Mouse (Mus musculus): ENCODE data around the gene Ptprs.

Gene Ptprs

DNA sequence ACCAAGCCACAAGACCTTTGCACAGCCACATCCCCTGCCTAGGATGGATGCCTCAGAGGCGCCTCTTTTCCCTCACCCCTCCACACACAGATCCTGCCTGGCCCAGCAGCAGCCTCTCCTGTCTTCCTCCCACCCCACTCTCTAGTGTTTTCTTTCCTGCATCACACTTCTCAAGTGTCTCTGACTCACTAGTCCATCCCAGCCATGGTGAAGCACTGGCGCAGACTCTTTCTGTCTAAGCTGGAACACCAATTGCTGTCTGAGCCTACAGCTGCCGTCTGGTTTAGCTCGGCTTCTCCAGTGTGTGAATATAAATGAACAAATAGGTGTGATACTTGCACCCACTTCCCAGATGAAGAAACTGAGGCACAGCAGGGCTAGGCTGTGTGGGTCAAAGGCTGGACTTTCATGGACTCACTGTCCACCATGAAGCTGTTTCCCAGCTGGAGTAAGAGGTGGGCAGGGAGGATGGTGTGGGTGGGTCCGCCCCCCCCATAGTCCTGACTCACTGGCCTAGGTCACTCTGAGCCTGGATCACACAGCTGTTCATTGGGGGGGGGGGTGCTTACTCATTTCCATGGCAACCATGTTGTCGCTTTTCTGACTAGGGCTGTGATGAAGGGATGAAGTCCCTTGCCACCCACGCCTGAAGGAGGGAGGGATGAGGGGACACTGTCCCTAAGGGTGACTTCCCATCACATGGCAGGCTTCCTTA lies 14.3 kb upstream of the Ptprs start:
- DNase-seq (ENCODE audit: low read depth) = no peak

GRCm38 (mm10) chr17:56488028-56488427 lies 11.7 kb upstream of the Ptprs start:
- DNase-seq (ENCODE audit: low read depth) = no peak

- DNase-seq (ENCODE audit: low read depth) = peak; percentile 49
These were observed 11.2 kb upstream of the Ptprs start for GRCm38 (mm10) chr17:56487441-56487888.

DNA sequence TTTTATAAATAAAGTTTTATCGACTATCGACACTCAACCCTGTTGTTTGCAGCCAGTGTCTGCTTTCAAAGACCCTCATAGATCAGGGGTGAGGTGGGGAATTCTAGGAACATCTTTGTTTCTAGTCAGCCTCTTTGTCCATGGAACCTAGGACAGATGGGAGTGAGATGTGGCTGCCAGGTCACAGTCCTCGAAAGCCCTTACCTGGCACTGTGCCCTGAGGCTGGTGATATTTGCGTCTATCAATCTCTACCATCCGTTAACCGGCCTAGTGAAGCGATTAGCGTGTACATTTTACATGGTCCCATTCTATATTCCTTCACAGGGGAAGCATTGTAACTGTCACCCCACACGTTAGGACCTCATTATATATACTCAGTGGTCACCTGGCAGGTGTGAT lies 9.6 kb upstream of the Ptprs start:
- DNase-seq (ENCODE audit: low read depth) = no peak

- no peak for DNase-seq (ENCODE audit: low read depth)
These were observed 8.8 kb upstream of the Ptprs start for GRCm38 (mm10) chr17:56485118-56485517.

- no peak for DNase-seq (ENCODE audit: low read depth)
These were observed 6.4 kb upstream of the Ptprs start for GRCm38 (mm10) chr17:56482671-56483070.

DNA sequence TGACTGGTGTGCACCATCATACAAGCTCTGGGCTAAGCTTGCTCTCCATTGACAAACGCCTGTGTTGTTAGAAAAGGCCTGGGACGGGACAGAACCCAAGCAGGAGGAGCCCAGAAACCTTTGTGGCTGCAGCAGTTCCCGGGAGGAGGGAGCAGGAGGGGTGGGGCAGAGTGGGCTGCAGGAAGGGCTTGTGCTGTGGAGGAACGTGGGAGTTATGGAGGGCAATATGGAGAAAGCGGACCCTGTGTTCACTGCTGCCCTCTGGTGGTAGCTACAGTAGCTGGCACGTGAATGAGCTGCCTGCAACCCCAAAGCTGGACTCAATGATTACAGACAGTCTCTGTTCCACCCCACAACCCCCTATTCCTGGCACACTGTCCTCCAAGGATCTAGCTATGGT lies 3.1 kb upstream of the Ptprs start:
- DNase-seq (ENCODE audit: low read depth) = peak; percentile 47

DNA sequence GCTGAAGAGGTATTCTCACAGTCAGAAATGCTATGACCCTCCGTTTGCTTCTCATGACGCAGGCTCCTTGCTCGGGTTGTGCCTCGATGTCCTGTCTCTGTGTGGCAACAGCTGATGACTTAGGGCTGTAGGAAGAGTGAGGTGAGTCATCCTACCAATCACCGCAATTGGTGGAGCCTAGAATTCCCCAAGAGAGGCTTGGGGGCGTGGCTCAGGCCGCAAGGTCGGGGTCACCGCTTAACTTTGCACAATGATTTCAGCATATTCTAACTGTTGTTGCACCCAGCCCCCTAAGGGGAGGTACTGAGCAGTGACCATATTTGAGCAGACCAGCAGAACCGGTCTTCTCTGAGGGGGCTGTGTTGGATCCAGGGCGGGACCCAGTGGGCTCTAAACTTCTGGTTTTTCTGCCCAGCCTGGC lies 1.9 kb upstream of the Ptprs start:
- DNase-seq (ENCODE audit: low read depth) = peak; percentile 65

- no peak for DNase-seq (ENCODE audit: low read depth)
These were observed 1.0 kb upstream of the Ptprs start for GRCm38 (mm10) chr17:56477191-56477818.

GRCm38 (mm10) chr17:56475584-56476401 lies 490 bp downstream of the Ptprs start:
- no peak for DNase-seq (ENCODE audit: low read depth)

DNA sequence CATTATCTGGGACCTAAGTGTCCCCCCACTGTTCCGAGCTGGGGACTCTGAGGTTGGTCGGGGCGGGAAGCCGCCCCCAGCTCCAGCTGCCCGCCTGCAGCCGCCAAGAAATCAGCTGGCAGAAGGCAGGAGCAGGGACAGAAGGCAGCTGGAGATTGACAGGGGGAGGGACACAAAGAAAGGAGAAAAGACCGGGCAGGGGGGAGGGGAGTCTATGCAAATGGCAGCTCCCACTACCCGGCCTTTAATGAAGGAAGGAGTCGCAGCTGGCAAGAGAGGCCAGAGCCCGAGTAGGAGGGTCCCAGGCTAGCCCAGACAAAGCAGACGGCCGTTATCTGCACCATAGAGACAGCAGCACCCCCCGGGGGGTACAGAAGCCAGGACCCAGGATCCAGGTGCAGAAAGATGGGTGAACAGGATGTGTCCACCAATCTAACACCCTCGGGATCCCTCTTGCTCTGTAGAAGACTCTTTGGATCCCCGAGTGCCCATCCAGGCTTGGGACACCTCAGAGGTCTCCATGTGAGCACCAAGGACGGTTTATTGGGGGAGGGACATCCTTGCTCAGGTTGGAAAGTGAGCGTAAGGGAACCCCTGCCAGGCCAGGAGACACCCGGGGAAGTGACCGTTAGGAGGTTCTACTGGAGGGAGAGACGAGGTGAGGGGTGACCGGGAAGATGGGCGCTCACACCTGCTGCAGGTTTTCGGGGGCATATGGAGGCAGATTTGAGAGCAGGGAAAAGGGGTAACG lies 1.3 kb downstream of the Ptprs start:
- no peak for DNase-seq (ENCODE audit: low read depth)

DNA sequence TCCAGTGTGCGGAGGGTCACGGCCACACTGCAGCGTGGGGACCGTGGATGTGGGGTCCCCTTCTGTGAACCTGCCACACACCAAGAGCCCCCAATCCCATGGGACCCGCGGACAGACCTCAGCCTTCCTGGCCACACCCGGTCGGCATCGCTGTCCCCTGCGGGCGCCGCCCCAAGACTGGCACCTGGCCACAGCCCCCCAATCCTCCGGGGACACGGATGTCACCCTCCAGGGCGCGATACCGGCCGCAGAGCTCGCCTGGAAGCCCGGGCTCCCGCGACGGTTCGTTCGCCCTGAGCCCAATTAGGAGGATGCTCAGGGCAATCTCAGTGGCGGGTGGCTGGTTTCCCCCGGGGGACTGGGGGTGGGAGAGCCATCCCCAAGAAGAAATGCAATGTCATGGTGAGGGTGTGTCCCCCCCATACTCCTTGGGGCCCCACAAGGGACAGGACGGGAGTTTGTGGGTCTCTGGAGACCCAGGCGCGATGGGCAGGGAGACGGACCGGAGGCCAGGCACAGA lies 1.9 kb downstream of the Ptprs start:
- no peak for DNase-seq (ENCODE audit: low read depth)

DNA sequence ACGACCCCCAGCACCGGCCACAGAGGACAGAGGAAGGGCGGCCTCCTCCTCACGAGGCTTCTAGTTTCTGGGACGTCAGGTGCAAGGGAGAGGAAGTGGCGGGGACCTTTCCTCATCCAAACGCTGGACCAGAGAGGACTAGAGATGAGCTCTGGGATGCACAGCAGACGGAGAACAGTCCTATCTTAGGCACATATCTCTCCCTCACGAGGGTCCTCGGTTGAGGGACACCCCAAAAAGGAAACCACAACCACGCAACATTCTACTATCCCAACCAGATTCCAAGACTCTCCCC lies 2.7 kb downstream of the Ptprs start:
- DNase-seq (ENCODE audit: low read depth) = no peak

- no peak for DNase-seq (ENCODE audit: low read depth)
These were observed 3.3 kb downstream of the Ptprs start for GRCm38 (mm10) chr17:56472733-56473610.

DNA sequence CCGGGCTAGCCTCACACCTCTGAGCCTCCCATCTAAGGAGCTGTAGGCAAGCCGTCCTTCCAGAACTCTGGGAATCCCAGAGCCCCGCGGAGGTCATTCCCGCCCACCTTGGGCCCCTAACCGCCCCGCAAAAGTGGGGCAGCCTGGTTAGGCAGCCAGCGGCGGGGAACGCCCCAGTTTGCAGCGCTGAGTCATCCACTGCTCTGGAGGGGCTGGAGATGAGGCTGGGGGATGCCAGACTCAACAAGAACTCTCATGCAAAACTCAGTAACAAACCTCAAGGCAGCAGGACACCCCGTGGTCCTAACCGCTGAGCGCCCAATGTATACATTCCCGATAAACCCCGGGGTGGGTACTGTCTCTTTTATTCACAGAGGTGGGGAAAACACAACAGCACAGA lies 4.2 kb downstream of the Ptprs start:
- no peak for DNase-seq (ENCODE audit: low read depth)

DNA sequence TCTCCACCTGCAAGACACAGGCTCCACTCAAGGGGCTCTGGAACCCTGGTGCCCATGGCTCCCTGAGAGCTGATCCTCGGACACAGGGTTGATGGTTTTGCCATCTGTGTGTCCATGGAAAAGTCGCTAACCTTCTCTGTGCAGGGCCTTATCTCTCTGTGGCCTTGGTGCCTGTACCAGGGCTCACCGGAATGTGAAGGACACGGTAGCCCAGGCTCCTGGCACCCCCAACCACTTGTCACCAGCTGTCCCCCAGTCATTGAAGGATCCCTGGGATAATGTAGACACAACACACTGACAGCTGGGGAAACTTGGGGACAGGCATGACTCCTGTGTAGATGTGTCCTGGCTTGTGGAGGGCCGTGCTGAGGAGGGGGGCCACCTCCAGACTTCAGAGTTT lies 5.1 kb downstream of the Ptprs start:
- DNase-seq (ENCODE audit: low read depth) = no peak

- no peak for DNase-seq (ENCODE audit: low read depth)
These were observed 5.7 kb downstream of the Ptprs start for GRCm38 (mm10) chr17:56470571-56470970.

DNA sequence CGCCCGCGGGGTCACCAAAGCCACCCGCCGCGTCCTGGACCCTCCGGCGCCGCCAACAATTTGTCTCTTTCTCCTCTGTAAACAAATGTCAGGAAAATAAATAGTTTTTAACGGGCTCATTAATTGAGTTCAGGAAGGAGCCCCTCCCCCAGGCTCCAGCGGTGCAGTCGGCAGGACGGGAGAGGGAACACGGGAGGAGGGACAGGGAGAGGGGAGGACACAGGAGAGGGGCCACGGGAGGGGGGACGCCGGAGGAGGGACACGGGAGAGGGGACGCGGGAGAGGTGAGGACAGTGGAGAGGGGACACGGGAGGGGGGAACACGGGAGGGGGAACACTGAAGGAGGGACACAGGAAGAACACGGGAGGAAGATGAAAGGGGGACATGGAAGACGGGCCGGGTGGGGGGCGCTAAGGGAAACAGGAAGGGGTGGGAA lies 6.3 kb downstream of the Ptprs start:
- no peak for DNase-seq (ENCODE audit: low read depth)

- no peak for DNase-seq (ENCODE audit: low read depth)
These were observed 7.0 kb downstream of the Ptprs start for GRCm38 (mm10) chr17:56469275-56469674.

DNA sequence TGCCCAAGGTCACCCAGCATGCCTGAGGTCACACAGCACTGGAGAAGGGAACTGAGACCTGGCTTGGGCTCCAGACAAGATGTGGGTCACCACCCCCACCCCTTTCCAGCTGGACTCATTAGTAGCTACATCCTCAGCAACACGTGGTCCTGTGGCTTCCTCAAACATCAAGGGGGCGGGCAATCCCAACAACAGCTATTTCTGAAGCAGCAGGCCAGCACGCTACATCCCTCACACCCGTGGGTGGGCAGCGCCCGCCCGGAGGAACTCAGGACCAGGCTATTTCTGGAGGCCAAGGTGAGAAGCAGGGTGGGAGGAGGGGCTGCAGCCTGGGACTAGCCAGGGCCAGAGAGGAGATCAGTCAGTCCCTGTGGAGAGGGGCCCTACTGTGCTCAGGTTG lies 7.4 kb downstream of the Ptprs start:
- DNase-seq (ENCODE audit: low read depth) = no peak

DNA sequence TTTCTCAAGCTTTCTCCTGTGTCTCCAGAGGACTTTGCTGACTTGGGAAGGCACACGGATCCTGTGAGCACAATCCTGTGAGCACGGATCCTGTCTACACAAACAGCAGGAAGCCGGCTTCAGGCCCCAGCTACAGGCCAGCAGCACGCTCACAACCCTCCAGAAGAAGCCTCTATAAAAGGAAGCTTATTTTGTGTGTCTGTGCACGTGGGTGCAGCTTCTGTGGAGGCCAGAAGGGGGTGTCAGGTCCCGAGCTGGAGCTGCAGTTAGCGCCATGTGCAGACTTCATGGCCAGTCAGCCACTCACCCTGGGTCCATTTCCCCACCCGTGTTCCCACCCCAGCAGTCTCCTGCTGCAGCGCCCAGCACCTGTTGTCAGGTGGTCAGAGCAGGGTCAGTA lies 7.9 kb downstream of the Ptprs start:
- DNase-seq (ENCODE audit: low read depth) = no peak
